Mouse (Mus musculus) heart, adult 2 months (tissue): ENCODE results near the gene Igf2bp2.

ENCODE experiments used
- CTCF ChIP-seq: fragments of 200-600 bp; IDR thresholded peaks from 2 replicates; pipeline ENCODE4 v1.8.1; 2022; ENCODE audit warnings: antibody characterized with exemption, mild to moderate bottlenecking, moderate library complexity
- EP300 ChIP-seq: fragments of 200-500 bp; IDR thresholded peaks from 2 replicates; pipeline ENCODE4 v1.6.1; 2011; ENCODE audit warnings: low read depth, low read length, control low read depth; ENCODE audit not compliant: insufficient read depth
- POLR2A ChIP-seq: fragments of 200-500 bp; IDR thresholded peaks from 2 replicates; pipeline ENCODE4 v1.6.1; 2011; ENCODE audit warnings: mild to moderate bottlenecking, low read depth, low read length, control low read depth; ENCODE audit not compliant: insufficient read depth

- TF ChIP-seq POLR2A (no peak), EP300 (0 out of 2 replicates have a peak, but pooled peaks have one; percentile 57), CTCF (peak; percentile 62)
These were observed 55.1 kb downstream of the Igf2bp2 start for GRCm38 (mm10) chr16:22107897-22108516.
